Mouse (Mus musculus) olfactory bulb, adult 2 months (tissue): Measurements from ENCODE around the gene Lbhd1. TPM values are rescaled to one million over a fixed set of nuclear protein-coding genes. Genes with fewer than 3 reads are reported as not detected.
"Not testable (repeated sequence)": the region's sequence is repeated elsewhere in the genome, so short reads cannot be mapped to it uniquely, and the experiment has no call there.

Experiments used
- H3K27ac ChIP-seq: fragments of 200-500 bp; 2 replicates; pipeline ENCODE4 v1.5.1; 2012; ENCODE audit warnings: low read depth, low read length; ENCODE audit not compliant: insufficient read depth
- H3K4me1 ChIP-seq: fragments of 200-500 bp; 2 replicates; pipeline ENCODE4 v1.6.1; 2012; ENCODE audit warnings: low read length; ENCODE audit not compliant: control insufficient read depth, insufficient read depth
- H3K4me3 ChIP-seq: fragments of 200-500 bp; 2 replicates; pipeline ENCODE4 v1.5.1; 2012; ENCODE audit warnings: mild to moderate bottlenecking, low read depth, low read length, moderate library complexity; ENCODE audit not compliant: insufficient read depth
- CTCF ChIP-seq: fragments of 200-500 bp; IDR thresholded peaks from 2 replicates; pipeline ENCODE4 v1.5.1; 2012; ENCODE audit warnings: low read depth, mild to moderate bottlenecking, low read length, moderate library complexity; ENCODE audit not compliant: insufficient read depth
- POLR2A ChIP-seq: fragments of 200-500 bp; IDR thresholded peaks from 2 replicates; pipeline ENCODE4 v1.6.1; 2012; ENCODE audit warnings: mild to moderate bottlenecking, low read depth, low read length, moderate library complexity; ENCODE audit not compliant: insufficient read depth
- WGBS: fragments of 180-500 bp; shearing (Covaris S2); methylation state at CpG from one replicate; pipeline ENCODE4 v1.1.7; 2018; 5-methylcytosine and 5-hydroxymethylcytosine counted together
- polyA plus RNA-seq: library from polyadenylated mRNA; stranded (reverse); fragments of >200 nt; gene quantifications from 2 replicates; pipeline ENCODE4 v1.2.4, GENCODE M21; 2012; ENCODE audit warnings: low replicate concordance; ENCODE audit not compliant: missing spikeins, insufficient read depth, insufficient read length

Lbhd1 gene
- polyA plus RNA-seq, 1 experiment, result not detected

GRCm38 (mm10) chr19:8887585-8888463 lies 4.3 kb downstream of the Lbhd1 start:
- 20% methylated on average over 19 of the region's 19 CpGs for WGBS
- TF ChIP-seq POLR2A (no peak), CTCF (no peak)
- Histone ChIP-seq H3K4me3 (peak overlapping the region; percentile 69), H3K4me1 (no peaks in the 10 kb centered on the region), H3K27ac (no peak overlapping the region)

- TF ChIP-seq POLR2A (no peak; the same call in 1 of the 2 replicates), CTCF (no peak)
- Histone ChIP-seq H3K4me3 (peak within 1 kb of the TSS; percentile 69), H3K27ac (0 out of 2 replicates have a peak within 1 kb of the TSS, but pooled peaks have one; percentile 17), H3K4me1 (peaks cover 2% of the 10 kb centered on the region; the same call in 1 of the 2 replicates)
- under 1% methylated on average over 58 of the region's 58 CpGs for WGBS
Observed at GRCm38 (mm10) chr19:8888511-8889385, 5.2 kb downstream of the Lbhd1 start, which contains the start of the genes 1810009A15Rik and Gm49416. 1810009A15Rik (plus strand) TSS chr19:8888853. Gm49416 (plus strand) TSS chr19:8888926.

GRCm38 (mm10) chr19:8892829-8893766 lies 9.6 kb downstream of the Lbhd1 start, which contains the start of gene Ints5:
Ints5 (plus strand) TSS chr19:8893005.
- peaks cover 9% of the 10 kb centered on the region for H3K4me1 ChIP-seq
- H3K4me3 ChIP-seq, result peak within 1 kb of the TSS; percentile 93
- peak; percentile 91 for TF ChIP-seq POLR2A
- no peak for TF ChIP-seq CTCF
- H3K27ac ChIP-seq, result no peak within 1 kb of the TSS
- WGBS, result under 1% methylated on average over 54 of the region's 54 CpGs

GRCm38 (mm10) chr19:8895397-8895960 lies 11.9 kb downstream of the Lbhd1 start:
- no peak overlapping the region for H3K27ac ChIP-seq
- WGBS, result 81% methylated on average over 9 of the region's 9 CpGs

GRCm38 (mm10) chr19:8896231-8896630 lies 12.7 kb downstream of the Lbhd1 start:
- not testable (repeated sequence) for H3K27ac ChIP-seq, H3K4me3 ChIP-seq, H3K4me1 ChIP-seq
- WGBS, result 92% methylated on average over 5 of the region's 5 CpGs

More at GRCm38 (mm10) chr19:8895397-8895960, 11.9 kb downstream of the Lbhd1 start:
- Histone ChIP-seq H3K4me1 (peaks cover 9% of the 10 kb centered on the region), H3K4me3 (no peak overlapping the region)
- TF ChIP-seq POLR2A (no peak), CTCF (no peak)

GRCm38 (mm10) chr19:8897211-8897864 lies 13.8 kb downstream of the Lbhd1 start:
- WGBS, result 15% methylated on average over 21 of the region's 21 CpGs
- H3K27ac ChIP-seq, result 0 out of 2 replicates have a peak overlapping the region, but pooled peaks have one; percentile 8
- H3K4me1 ChIP-seq, result not testable (repeated sequence)
- peak overlapping the region; percentile 83 for H3K4me3 ChIP-seq

- WGBS, result under 1% methylated on average over 53 of the region's 53 CpGs
- Histone ChIP-seq H3K4me3 (peak within 1 kb of the TSS; percentile 83), H3K4me1 (peaks cover 9% of the 10 kb centered on the region), H3K27ac (peak within 1 kb of the TSS; percentile 77)
- TF ChIP-seq CTCF (peak; percentile 40; the same call in 1 of the 2 replicates), POLR2A (peak; percentile 74)
Observed at GRCm38 (mm10) chr19:8897865-8898495, 14.4 kb downstream of the Lbhd1 start, which contains the start of gene Ganab. Ganab (plus strand) TSS chr19:8898071.
